Mouse (Mus musculus) spleen, adult 2 months (tissue): ENCODE results near the gene Plekha6. TPM values are rescaled to one million over a fixed set of nuclear protein-coding genes. Genes with fewer than 3 reads are reported as not detected.

Source experiments
- DNase-seq, 2 experiments: peaks; one replicate each; pipeline versions ENCODE4 v3.0.0 to v3.0.0-alpha.2; 2012 to 2021; ENCODE audit warnings: low spot score in 2 of 2, low read depth in 1 of 2
- H3K27ac ChIP-seq: fragments of 200-500 bp; 2 replicates; pipeline ENCODE4 v1.5.1; 2012; ENCODE audit warnings: low read length, inconsistent platforms; ENCODE audit not compliant: insufficient read depth
- H3K27me3 ChIP-seq: fragments of 200-500 bp; 2 replicates; pipeline ENCODE4 v1.6.1; 2012; ENCODE audit warnings: mild to moderate bottlenecking, moderate library complexity, low read length, inconsistent platforms; ENCODE audit not compliant: control insufficient read depth, insufficient read depth
- H3K36me3 ChIP-seq: fragments of 200-500 bp; 2 replicates; pipeline ENCODE4 v1.6.1; 2012; ENCODE audit warnings: mild to moderate bottlenecking, low read length, inconsistent platforms; ENCODE audit not compliant: control insufficient read depth, insufficient read depth
- H3K4me1 ChIP-seq: fragments of 200-500 bp; 2 replicates; pipeline ENCODE4 v1.6.1; 2011; ENCODE audit warnings: inconsistent platforms; ENCODE audit not compliant: control insufficient read depth, insufficient read depth, insufficient read length
- H3K4me3 ChIP-seq: fragments of 200-500 bp; 2 replicates; pipeline ENCODE4 v1.5.1; 2011; ENCODE audit warnings: mild to moderate bottlenecking, inconsistent platforms; ENCODE audit not compliant: insufficient read depth, insufficient read length; ENCODE audit errors: extremely low read depth
- CTCF ChIP-seq: fragments of 200-500 bp; IDR thresholded peaks from 2 replicates; pipeline ENCODE4 v1.5.1; 2011; ENCODE audit warnings: mild to moderate bottlenecking, inconsistent platforms; ENCODE audit not compliant: insufficient read depth, insufficient read length, insufficient replicate concordance; ENCODE audit errors: extremely low read depth
- POLR2A ChIP-seq: fragments of 200-500 bp; IDR thresholded peaks from 2 replicates; pipeline ENCODE4 v1.6.1; 2011; ENCODE audit warnings: low read depth, low read length, inconsistent platforms
- WGBS: fragments of 180-500 bp; shearing (Covaris S2); methylation state at CpG from one replicate; pipeline ENCODE4 v1.1.7; 2018; 5-methylcytosine and 5-hydroxymethylcytosine counted together
- polyA plus RNA-seq: library from polyadenylated mRNA; depleted of rRNA; stranded (reverse); fragments of >200 nt; gene quantifications from 2 replicates; pipeline ENCODE4 v1.2.3, GENCODE M21; 2012

Plekha6 gene
- polyA plus RNA-seq, 1 experiment: 26.0 TPM

DNA sequence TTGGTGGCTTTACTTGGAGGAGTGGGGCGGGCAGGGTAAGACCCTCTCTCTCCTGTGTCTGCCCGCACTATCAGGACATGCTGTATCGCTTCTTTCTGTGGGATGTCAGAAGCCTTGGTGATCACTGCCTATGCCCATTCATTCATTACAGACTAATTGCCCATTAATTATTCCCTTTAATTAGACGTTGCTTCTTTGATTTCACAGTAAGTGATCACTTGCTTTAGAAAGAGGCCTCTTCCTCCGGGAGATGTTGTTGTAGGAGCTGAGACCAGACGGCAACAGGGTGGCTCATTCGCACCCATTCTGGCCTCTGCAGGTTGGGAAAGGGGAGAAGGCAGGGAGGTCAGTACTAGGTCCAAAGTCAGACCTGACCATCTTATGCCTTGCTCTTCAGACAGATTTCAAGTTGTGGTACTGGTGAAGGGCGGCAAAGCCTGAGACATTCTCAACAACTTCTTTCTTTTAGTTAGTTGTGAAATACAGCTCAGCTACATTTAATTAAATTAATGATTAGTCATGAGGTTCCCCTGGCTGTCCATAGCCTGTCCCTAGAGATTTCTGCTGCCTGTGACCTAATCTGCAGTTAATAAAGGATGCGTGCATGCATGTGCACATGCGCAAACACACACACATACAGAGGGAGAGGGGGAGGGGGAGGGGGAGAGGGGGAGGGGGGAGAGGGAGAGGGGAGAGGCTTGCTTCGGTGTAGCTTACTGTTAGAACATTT lies 44.2 kb downstream of the Plekha6 start:
- Histone ChIP-seq H3K27ac (no peak overlapping the region), H3K27me3 (no peaks in the 10 kb centered on the region), H3K4me1 (no peaks in the 10 kb centered on the region), H3K4me3 (no peak overlapping the region), H3K36me3 (no peaks in the 10 kb centered on the region)
- TF ChIP-seq POLR2A: no peak
- no peak for TF ChIP-seq CTCF
- WGBS: 86% methylated on average over 11 of the region's 11 CpGs
- no peak for DNase-seq

GRCm38 (mm10) chr1:133209036-133209435 lies 45.0 kb downstream of the Plekha6 start:
- no peak for DNase-seq
- Histone ChIP-seq H3K27me3 (no peaks in the 10 kb centered on the region), H3K36me3 (no peaks in the 10 kb centered on the region), H3K27ac (no peak overlapping the region), H3K4me3 (no peak overlapping the region), H3K4me1 (no peaks in the 10 kb centered on the region)
- no peak for TF ChIP-seq POLR2A
- 94% methylated on average over 11 of the region's 11 CpGs for WGBS

DNA sequence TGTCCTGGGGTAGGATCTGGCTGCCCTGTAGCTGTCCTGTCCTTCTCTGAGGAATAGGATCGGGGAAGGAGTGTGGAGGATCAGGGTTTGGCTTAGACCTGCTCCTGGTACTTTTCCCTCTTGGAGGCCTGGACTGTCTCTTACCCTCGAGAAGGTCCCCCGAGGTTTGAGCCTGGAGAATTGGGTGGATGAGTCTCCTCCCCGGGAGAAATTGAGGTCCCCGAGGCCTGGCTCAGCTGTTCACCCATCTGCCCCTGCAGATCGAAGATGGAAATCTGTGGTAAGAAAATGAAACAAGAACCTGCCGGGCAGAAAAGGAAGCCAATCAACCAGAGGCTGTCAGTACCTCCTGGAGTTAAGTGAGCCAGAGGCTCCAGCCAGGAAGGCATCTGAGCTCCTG lies 45.5 kb downstream of the Plekha6 start:
- Histone ChIP-seq H3K27ac (no peak overlapping the region), H3K4me1 (no peaks in the 10 kb centered on the region), H3K27me3 (no peaks in the 10 kb centered on the region), H3K36me3 (no peaks in the 10 kb centered on the region), H3K4me3 (no peak overlapping the region)
- WGBS: 34% methylated on average over 7 of the region's 7 CpGs
- TF ChIP-seq CTCF (no peak), POLR2A (no peak)
- DNase-seq: no peak

GRCm38 (mm10) chr1:133209901-133210516 lies 46.0 kb downstream of the Plekha6 start:
- Histone ChIP-seq H3K36me3 (no peaks in the 10 kb centered on the region), H3K4me3 (no peak overlapping the region), H3K4me1 (no peaks in the 10 kb centered on the region), H3K27ac (no peak overlapping the region), H3K27me3 (no peaks in the 10 kb centered on the region)
- TF ChIP-seq CTCF (no peak), POLR2A (no peak)
- DNase-seq: no peak
- 84% methylated on average over 17 of the region's 17 CpGs for WGBS

- Histone ChIP-seq H3K27me3 (no peaks in the 10 kb centered on the region), H3K36me3 (no peaks in the 10 kb centered on the region), H3K4me1 (no peaks in the 10 kb centered on the region), H3K4me3 (no peak overlapping the region), H3K27ac (no peak overlapping the region)
- DNase-seq: no peak
- TF ChIP-seq POLR2A: no peak
- no peak for TF ChIP-seq CTCF
- WGBS: 86% methylated on average over 7 of the region's 7 CpGs
These were observed 46.8 kb downstream of the Plekha6 start for GRCm38 (mm10) chr1:133210766-133211165.

DNA sequence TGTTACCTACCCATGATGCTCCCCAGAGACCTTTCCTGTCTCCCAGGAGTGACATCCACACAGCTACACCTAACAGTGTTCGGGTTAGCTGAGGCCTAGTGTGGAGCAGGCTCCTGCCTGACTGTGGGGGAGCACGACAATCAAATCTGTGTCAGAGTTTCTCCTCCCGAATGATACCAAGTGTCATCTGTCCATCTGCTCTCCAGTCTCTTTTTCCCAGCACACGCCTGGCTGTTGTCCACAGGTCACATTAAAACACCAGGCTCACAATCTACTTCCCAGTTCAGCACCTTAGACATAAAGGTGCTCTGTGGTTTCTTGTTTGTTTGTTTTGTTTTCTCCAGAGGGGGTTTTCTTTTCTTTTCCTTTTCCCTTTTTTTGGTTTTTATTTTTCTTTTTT lies 48.3 kb downstream of the Plekha6 start:
- TF ChIP-seq POLR2A (no peak), CTCF (no peak)
- H3K27me3 ChIP-seq: no peaks in the 10 kb centered on the region
- H3K4me1 ChIP-seq: no peaks in the 10 kb centered on the region
- no peak for DNase-seq
- no peak overlapping the region for H3K4me3 ChIP-seq
- H3K27ac ChIP-seq: no peak overlapping the region
- WGBS: 85% methylated on average over 4 of the region's 4 CpGs
- H3K36me3 ChIP-seq: no peaks in the 10 kb centered on the region

- Histone ChIP-seq H3K36me3 (no peaks in the 10 kb centered on the region), H3K4me1 (no peaks in the 10 kb centered on the region), H3K27me3 (no peaks in the 10 kb centered on the region), H3K4me3 (no peak overlapping the region), H3K27ac (no peak overlapping the region)
- 87% methylated on average over 7 of the region's 7 CpGs for WGBS
- TF ChIP-seq CTCF (no peak), POLR2A (no peak)
- no peak for DNase-seq
These were observed 49.1 kb downstream of the Plekha6 start for GRCm38 (mm10) chr1:133213098-133213497.
